Mouse (Mus musculus): ENCODE results near the gene Gpr84.

Gene Gpr84

DNA sequence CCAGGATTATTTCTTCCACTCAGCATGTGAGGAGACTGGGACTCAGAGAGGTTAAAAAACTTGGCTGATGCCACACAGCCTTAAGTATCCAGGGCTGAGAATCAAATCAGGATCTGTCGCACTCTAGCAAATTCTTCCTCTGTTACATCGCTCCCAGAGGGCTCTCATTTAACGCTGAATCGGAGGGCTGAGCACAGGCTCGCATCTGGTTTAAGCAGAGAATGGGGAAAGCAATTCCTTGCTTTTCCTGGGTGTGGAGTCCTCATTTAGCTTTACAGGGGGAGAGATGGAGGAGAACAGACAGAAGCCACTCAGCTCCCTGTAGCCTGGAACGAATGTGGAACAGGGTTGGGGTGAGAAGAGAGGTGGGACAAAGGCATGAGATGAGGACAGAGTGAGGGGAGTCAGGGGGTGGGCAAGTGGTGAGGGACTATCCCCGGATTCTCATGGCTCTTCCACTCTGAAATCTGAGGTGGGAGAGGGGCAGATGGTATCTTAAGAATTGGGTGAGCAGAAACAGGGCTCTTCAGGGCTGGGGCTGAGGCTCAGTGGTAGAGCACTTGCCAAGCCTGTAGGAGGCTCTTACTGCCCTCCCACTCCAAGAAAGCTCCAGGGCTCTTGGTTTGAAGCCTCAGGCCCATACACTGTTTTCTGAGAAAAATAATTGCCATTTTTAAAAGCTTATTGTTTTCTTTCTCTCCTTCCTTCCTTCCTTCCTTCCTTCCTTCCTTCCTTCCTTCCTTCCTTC is 25.2 kb upstream of the Gpr84 start:
- no peak for DNase-seq (ENCODE audit: low read depth, low spot score)

DNA sequence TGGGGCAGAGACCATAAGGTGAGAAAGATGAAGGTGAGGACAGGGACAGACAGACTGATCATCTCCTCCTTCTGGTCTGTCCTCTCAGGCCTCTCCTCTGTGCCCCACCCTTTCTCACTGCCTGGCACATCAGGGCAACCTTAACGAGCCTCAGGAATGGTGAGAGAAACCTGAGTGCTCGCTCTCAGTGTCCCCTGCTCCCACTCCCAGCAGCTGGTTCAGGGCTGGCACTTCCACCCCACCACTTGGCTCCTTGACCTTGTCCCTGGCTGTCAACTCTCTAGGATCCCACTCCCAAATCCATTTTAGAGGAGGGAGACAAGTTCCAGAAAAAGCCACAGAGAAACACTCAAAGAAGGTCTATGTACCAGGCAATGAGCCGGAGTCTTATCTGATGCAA is 24.6 kb upstream of the Gpr84 start:
- DNase-seq (ENCODE audit: low read depth, low spot score): no peak

DNA sequence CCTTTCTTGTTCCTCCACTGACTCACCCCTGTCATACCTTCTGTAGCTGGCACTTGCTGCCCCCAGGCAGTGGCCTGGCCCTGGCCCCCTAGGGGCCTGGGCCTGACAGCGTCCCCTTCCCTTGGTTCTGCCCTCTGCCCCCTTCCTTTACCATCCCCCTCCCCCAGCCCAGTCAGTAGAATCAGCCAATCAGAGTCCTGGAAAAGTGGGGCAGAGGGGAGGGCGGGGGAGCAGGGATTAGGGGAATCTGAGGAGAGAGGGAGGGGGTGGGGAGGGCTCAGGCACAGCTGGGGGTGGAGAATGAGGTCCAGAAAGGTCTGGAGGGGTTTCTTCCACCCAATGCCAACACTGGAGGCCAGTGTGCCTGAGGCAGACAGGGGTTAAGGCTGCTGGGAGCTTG is 23.8 kb upstream of the Gpr84 start:
- no peak for DNase-seq (ENCODE audit: low read depth, low spot score)

DNA sequence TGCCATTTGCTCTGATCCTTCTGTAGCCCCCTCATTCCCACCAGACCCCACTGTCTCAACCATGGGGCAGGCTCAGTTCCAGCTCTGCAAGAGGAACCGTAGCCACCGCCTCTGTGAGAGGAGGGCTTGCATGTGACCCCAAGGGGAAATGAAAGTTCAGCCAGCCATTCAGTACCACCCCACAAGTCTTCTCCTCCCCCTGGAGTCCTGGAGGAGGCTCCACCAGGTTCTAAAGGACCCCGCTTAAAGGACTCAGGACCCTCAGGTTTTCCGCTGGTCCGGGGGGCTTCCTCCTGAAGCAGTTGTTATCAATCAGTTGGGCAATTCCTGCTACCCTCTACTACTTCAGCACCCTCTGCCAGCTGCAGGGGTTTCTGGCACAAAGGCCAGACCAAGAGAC is 23.3 kb upstream of the Gpr84 start:
- peak; percentile 36 for DNase-seq (ENCODE audit: low read depth, low spot score)

DNA sequence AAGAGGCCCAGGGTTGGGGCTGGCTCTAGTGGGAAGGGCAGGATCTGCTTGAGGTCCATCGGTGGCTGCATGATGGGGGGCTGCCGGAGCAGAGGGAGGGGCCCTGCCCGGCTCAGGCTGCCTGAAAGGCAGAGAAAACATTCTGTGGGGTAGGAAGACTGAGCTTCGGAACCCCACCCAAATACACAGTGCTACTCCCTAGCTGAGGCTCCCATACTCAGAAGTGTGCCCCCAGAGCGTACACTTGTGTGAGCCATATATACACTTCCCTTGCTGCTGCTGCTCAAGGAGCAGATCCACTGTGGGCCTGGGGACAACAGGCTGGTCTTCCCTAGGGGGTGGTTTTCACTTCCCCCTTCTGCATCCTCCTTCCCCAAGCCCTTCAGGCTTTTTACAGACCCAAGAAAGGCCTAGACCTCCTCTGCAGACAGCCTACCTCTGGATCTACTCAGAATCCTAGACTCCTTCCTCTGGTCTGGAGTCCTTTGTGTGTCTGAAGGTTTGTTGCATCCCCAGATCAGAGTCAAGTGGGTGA is 22.7 kb upstream of the Gpr84 start:
- no peak for DNase-seq (ENCODE audit: low read depth, low spot score)

DNA sequence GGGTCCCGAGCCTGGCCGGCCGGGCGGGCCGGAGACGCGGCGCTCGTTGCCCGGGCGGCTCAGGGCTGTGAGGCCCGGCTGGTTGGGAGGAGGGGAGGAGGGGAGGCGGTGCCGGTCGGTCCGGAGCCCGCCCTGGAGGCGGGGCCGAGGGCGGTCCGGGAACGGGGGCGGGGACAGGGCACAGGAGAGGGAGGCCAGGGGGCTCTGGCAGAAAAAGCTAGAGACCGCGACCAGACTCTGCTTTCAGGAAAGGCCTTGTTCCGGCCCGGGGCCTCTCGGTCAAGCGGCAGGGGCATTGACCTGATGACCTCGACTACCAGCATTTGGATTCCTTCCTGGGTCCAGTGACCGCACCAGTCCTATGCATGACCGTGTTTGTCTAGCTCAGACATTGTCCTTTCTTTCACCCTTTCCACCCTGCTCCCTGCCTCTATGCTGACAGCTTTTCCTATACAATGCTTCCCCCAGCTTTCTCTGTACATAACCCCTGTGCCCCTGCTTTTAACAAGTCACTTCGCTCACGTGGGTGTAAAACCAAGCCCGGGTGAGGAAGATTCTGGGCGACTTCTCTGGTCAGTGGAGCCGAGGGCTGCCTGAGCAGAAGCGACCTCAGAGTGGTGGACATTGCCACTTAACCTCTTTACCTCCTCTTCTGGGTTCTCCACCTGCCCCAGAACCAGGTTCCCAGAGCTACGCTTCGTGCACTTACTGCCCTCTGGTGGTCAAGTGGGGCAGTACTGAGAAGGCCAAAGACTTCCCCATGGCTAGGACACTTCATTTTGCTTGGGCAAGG is 13.2 kb upstream of the Gpr84 start:
- no peak for DNase-seq (ENCODE audit: low read depth, low spot score)

DNA sequence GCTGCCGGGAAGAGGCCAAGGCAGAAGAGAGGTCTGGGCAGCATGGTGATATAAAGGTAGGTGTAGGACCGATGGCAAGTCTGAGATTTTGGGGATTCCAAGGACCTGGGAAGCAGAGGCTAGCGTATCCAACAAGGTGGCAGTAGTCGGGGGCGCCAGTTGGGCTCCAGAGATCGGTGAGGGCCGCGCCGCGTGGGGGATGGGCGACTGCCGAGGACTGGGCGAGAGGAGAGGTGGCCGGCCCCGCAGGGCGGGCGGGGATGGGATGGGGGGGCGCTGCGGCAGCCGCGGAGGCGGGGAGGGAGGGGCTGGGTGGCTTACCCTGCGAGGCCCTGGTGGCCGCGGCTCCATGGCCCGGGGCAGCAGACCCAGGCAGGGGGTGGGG is 12.7 kb upstream of the Gpr84 start:
- no peak for DNase-seq (ENCODE audit: low read depth, low spot score)

DNA sequence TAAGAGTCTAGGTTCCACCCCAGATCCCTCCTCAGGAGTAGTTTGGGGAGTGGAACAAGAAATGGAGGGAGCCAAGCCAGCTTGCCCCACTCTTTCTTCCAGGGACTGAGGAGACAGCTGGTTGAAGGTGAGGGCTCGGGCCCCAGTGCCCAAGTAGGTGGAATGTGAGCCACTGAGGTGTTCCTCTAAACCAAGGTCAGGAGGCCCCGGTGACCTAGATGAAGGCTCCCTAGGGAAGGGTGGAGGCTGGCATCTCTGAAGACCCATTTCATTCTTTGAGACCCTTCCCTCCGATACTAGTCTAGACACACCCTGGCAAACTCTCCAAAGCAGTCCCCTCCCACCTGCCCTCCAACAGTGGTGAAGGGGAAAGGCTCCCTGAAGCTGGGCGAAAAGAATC is 12.0 kb upstream of the Gpr84 start:
- no peak for DNase-seq (ENCODE audit: low read depth, low spot score)

DNA sequence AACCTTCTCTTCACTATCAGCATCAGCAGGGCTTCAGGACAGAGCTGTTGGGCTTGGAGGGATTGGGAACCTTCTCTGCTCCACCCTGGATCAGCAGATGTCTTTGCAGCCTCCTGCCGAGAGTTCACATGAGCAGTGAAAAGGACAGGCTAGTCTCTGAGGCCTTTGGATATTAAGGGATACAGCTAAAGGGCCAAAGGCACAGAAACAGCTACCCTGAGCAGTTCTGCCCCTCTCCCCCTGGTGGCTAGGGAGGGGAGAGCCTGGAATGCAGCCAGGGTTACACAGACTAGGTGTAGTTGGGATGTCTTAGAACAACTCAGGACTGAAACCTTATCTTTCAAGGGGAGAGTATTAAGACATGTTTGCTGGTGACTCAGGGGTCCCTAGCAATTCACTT is 10.7 kb upstream of the Gpr84 start:
- DNase-seq (ENCODE audit: low read depth, low spot score): no peak

DNA sequence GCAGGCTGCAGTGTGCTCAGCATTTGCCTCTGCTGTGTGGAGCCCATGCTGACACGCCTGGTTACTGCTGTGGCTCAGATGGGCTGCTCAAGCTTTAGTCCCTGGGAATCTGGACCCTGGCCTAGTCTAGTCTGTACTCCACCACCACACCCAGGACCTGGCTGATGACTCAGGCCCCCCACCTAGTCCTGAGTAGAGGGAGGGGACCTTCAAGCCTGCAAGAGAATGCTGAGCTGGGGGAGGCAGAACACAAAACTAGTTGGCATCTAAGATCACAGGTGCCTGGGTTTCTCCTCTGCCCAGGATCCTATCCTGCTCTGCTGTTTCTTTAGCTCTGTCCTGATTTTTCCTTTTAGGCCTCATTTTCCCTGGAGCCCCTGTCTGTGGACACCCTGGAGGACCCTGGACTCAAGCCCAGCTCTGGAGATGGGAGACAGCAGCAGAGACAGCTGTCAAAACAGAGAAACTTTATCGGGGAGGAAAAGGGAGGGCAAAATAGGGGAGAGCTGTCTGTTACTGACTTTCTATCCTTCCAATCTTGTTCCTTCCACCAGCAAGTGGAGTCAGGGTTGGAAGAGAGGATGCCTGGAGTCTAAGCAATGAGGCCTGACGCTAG is 7.9 kb upstream of the Gpr84 start:
- DNase-seq (ENCODE audit: low read depth, low spot score): no peak

DNA sequence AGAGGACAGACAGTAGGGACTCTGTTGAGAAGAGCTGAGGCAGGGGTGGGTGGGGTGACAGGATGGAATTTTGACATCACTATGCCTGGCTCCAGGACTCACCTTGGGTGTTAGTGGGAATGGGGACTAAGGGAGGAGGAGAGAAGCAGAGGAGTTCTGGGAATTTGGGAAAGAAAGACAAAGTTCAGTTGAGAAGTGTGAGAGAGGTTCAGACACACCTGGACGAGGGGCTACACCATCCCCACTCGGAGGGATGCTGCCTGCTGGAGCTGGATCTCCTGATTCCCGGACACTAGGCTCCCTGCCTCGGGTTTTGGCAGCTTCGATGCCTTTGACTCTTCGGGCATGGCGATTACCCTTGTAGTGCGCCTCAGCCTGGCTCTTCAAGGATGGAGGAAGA is 7.3 kb upstream of the Gpr84 start:
- no peak for DNase-seq (ENCODE audit: low read depth, low spot score)

DNA sequence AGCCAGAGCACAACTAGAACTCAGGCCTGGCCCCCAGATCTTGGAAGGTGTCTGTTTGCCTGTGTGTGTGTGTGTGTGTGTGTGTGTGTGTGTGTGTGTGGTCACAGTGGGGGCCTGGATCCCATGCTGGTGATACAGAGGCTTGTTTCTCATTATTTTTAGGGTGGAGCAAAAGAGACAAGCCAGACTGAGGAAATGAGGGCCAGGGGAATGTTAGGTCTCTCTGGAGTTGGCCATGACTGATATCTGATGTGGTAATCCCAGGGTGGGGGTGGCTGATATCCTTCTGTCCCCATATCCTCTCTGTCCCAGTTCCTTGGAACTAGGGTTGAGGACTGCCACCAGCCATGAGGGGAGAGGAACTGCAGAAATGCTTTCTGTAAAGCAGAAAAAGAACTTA is 6.7 kb upstream of the Gpr84 start:
- peak; percentile 69 for DNase-seq (ENCODE audit: low read depth, low spot score)

DNA sequence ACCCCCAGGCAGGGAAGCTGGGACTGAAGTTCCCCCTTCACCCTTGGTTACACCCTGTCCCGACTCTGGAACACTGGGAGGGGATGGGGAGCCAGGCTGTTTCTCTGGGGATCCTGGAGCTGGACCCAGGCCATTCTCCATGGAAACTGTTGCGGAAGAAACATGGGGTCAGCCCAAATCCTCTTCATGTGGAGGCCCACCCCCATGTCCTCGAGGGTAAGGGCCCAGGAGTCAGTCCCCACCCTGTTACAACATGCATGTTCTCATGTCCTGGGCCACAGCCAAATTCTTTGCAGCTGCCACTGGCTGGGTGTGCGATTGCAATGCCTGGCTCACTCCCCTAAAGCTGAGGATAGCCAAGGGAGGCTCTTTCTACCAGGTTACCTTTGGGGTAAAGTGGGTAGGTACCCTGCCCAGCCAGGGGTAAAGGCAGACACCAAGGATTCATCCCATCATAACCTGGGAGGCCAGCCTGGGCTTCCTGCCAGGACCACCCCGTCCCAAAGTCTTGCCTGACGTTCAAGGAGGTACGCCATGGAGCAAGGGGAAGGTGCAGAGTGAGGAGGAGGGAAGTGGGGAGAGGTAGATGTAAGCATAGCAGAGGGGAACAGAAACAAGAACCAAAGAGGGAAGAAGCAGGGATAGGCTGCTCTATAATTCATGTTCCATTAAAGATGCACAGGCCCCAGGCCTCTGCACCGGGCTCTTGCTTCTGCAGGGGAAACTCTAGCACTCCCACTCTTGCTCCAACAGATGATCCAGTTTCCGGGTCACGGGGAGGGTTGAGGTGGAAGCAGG is 5.8 kb upstream of the Gpr84 start:
- DNase-seq (ENCODE audit: low read depth, low spot score): peak; percentile 90

DNA sequence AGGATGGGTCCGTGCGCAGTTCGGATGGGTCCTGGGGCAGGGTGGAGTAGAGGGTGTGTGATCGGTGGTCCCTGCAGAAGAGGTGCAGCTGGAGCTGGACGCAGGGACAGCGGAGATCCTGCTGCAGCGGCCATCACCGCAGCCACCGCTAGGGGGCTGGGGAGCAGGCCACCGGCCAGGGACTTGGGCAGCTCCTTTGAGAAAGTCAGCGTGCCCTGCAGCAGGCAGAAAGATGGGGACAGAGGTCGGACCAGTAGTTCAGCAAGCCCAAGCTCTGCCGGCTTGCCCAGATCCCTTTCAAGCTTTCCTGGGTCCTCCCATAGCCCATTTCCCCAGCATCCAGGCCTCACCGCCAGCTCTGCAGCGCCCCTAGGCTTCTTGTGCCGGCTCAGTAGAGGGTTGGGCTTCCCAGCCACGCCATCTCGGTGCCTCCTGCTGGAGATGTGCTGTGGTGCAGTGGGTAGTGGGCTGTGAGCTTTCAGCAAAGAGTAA is 4.6 kb upstream of the Gpr84 start:
- DNase-seq (ENCODE audit: low read depth, low spot score): peak; percentile 63

DNA sequence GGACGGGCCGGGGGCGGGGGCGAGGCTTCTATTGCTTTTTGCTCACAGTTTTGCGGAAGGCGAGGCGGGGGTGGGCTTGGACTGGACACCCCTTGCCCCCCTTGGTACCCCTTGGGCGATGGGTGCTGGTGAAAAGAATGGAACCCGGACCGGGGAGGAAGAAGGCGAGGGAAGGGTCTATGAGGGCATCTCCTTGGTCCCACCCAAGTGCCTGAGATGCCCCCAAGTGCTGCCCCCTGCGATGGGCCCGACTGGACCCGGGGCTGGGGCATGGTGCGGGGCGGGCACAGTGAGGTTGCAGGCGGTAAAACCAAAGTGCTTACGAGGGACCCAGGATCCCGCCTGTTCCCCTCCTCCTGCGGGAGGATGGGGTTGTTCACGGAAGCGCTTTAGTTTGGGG is 3.8 kb upstream of the Gpr84 start:
- no peak for DNase-seq (ENCODE audit: low read depth, low spot score)

DNA sequence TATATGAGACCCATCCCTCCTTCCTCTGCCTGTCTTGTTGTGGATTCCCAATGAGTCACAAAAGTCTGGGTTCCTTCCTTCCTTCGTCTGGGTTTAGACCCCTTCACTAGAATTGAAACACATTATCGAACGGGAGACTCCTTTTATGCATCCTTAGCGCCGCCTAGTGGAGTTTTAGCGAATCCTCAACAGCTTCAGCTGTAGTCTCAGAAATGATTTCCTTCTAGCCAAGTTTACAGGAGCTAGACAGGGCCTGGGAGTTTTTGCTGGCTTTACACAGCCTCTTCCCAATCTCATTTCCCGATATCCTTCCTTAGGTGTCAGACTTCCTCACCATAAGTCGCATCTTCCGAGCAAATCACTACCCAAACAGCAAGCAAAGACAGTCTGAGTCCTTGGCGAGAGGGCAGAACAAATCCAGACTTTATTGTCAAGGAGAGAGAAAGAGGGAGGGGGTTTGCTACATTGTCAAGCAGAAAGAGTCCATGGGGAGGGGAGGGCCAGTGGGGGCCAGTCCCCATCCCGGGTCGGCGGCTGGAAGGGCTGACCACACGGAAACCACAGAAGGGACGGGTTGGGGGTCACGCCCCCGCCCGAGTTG is 3.2 kb upstream of the Gpr84 start:
- DNase-seq (ENCODE audit: low read depth, low spot score): no peak

DNA sequence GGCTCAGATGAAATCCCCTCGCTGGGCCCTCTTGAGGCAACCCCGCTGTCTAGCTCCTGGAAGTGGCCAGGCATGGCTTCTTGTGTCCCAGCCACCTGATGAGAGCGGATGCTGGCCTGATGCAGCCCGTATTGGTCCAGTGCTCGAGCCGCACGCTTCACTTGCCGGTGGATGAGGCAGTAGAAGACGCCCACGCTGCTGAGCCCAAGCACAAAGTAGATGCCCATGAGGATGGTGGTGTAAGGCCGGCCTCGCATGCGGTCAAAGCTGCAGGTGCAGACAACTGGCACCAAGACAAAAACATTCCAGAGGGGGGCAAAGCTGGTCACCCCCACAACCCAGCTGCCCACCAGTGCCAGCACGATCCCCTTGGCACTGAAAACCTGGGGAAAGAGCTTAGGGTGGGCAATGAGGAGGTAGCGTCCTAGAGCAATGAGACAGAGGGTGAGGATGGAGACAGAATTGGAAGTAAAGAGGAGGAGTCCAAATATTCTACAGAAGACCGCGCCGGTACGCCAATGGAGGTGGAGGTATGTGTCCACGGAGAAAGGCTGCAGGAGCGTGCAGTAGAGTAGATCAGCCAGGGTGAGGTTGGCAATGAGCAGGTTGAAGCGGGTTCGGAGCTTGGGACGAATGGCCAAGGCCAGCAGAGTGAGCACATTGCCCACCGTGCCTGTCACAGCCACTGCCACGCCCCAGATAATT is 1.4 kb downstream of the Gpr84 start:
- DNase-seq (ENCODE audit: low read depth, low spot score): no peak

DNA sequence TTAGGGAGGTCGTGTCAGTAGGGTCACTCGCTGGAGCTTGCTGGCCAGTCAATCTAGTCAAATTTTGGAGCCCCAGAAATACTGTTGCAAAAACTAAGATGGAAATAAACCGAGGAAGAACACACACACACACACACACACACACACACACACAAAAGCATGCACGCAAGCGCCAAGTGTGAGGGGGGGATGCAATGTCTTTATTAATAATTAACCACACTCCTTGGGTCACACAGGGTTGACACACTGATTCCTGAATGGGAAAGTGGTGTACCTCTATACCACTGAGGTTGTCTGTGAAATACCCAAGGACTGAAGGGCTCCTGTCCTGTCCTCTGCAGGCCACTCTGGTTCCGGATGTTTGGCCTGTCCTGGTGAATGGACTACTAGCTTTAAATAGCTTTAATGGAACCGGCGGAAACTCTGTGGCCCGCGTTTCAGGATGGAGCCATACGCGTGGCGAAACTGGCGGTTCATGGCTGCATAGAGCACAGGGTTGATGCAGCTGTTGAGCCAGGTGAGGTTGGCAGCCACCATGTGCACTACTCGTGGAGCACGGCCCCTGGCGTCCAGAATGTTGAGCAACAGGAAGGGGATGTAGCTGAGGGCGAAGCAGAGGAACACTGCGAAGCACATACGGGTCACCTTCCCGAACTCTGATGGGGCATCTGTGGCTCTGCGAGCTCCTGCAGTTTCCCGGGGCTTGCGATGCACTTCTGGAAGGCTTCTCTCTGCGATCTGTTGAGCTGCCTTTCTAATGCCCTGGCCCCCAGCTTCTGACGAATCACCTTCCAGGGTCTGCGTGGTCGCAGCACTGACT is 2.1 kb downstream of the Gpr84 start:
- DNase-seq (ENCODE audit: low read depth, low spot score): no peak

DNA sequence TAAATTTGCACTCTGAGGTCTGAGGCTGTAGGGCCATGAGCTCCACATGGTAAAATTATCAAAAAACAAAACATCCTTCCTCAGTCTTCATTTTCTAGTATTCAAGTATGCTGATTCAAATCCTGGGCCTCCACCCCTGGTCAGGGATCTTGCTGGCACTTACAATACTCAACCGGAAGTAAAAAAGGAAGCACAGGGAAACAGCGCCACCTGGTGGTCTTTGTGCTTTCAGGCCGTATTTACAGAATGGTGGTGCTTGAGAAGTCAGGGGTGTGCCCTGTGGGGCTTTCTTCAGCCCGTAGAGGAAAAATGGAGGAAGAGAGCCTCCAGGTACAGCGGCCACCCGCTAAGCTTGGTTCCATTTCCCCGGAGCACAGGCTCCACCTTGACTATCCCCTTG is 3.3 kb downstream of the Gpr84 start:
- peak; percentile 93 for DNase-seq (ENCODE audit: low read depth, low spot score)

Data from skeletal muscle tissue, adult 2 months (tissue).